Mouse (Mus musculus) sigmoid colon, adult 10 weeks (tissue): Measurements from ENCODE around the gene Vmn1r234. TPM values are rescaled to one million over a fixed set of nuclear protein-coding genes. Genes with fewer than 3 reads are reported as not detected.

Experiments used
- polyA plus RNA-seq: library from polyadenylated mRNA; stranded (reverse); fragments of 350-450 nt; fragmentation: Illumina TruSeq; extraction: RNeasy Lipid Tissue Mini Kit (QIAGEN cat#74804); gene quantifications from one replicate; pipeline ENCODE4 v1.2.3, GENCODE M21; 2014; ENCODE audit warnings: low read depth, low replicate concordance

The Vmn1r234 gene
- polyA plus RNA-seq, result not detected

DNA sequence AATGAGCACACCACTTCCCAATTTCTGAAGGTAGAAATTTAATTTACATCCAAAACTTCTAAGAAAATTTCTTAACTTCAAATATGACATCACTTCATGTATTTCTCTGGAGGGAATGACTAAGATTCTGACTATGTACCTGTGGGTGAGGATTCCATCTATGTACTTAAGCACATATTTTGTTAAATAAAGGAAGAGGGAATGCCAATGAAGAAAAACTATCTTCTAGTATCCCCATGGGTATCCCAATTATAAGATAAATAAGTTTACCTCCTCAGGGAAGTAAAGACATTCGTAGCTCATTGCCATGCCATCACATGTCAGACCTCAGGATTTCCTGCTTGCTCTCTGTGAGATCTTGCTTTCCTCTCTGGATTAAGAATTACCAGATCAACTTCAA, at the start of gene Vmn1r234:
Gene Vmn1r234, plus strand, starts transcription at position 301 of the 400 bp plus-strand sequence.

DNA sequence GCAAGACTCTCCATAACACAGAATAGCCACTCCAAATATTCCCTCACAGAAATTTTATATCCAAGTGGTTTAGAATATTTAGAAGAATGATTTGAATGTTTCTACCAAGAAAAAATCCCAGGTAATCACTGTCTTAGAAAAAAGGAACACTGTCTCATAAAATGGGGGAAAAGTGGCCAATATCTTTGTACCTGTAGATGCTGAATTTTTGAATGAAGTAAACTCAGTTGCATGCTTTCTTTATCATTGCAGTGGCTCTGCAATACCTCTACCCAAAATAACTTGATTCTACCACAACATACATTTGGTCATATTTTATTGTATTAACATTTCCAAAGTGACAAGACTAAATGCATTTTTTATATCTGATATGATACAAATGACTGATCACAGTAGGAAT, 30.2 kb downstream of the Vmn1r234 start, which contains the start of gene Vmn1r235:
Gene Vmn1r235, plus strand, starts transcription at position 301 of the 400 bp plus-strand sequence.

DNA sequence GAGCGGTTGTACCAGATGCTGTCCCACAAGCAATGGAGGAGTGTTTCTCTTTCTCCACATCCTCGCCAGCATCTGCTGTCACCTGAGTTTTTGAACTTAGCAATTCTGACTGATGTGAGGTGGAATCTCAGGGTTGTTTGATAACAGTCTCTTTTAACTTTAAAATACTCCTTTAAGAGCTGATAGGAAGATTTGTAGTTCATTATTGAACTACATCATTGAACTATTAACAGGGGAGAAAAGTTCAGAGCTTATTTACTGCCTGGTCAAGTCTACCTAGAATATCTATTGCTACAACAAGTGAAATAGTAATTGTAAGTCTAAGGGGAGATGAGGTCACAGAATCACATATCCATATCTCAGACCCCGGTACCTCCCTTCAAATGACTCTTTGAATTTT, 56.8 kb downstream of the Vmn1r234 start, which contains the start of gene Vmn1r236:
Gene Vmn1r236, plus strand, starts transcription at position 301 of the 400 bp plus-strand sequence.

Other genes with a start within 250 kb of the Vmn1r234 start
- not detected for gene Vmn1r233, start 229.6 kb upstream of the Vmn1r234 start, polyA plus RNA-seq
- 78.2 TPM for gene Zfp160, start 217.2 kb upstream of the Vmn1r234 start, polyA plus RNA-seq
- not detected for gene Vmn1r235, start 30.3 kb downstream of the Vmn1r234 start, polyA plus RNA-seq
- not detected for gene Vmn1r236, start 56.9 kb downstream of the Vmn1r234 start, polyA plus RNA-seq
- not detected for gene Vmn1r237, start 85.8 kb downstream of the Vmn1r234 start, polyA plus RNA-seq
- 23.0 TPM for gene Zfp677, start 157.7 kb downstream of the Vmn1r234 start, polyA plus RNA-seq
- 61.5 TPM for gene Zfp54, start 197.1 kb downstream of the Vmn1r234 start, polyA plus RNA-seq
- gene Zfp51, start 224.3 kb downstream of the Vmn1r234 start, polyA plus RNA-seq, result 72.2 TPM